Mouse (Mus musculus): Measurements from ENCODE around the gene Cds1. TPM values are rescaled to one million over a fixed set of nuclear protein-coding genes. Genes with fewer than 3 reads are reported as not detected.

Gene Cds1
- polyA plus RNA-seq, 1 experiment from 2014 or later = 10.2 TPM

DNA sequence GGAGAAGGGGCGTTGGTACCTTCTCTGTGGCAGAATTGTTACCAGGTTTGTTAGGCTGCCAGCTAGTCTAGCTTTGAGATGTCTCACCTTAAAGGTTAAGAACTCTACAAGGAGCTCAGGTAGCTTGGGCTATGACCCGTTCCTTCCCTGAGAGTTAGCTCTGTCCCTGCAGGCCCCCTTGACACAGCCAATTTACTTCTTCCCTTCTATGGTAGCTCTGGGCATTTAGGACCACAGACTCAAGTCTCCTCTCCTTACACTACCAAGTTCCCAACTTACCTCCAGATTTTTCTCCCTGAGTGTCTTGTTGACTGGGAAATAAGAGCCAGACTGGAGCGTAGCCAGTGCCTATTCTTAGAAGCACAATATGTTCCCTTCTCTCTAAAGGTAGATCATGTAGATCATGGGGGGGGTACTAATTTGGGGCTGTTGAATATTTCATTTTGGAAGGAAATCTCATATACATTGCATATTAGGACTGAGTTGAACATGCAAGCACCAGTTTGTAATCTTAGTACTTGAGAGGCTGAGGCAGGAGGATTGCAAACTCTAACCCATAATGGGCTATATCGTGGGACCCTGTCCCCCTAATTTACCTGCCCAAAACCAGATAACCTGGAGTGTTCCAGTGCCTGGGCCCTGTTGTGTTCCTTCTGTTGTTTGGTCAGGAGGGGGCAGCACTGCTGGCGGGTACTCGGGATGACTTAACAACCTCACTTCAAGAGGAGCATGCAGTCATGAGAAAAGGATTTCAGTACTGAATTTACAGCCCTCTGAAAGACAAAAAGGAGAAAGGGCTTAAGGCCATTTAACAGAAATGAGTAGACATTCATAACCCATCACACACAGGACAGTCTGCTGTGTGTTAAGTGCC is 46.6 kb downstream of the Cds1 start:
- H3K4me3 ChIP-seq (ENCODE audit: low read depth, low read length) = no peak overlapping the region
- H3K36me3 ChIP-seq (ENCODE audit: control insufficient read depth, insufficient read depth, low read length) = no peaks in the 10 kb centered on the region
- no peaks in the 10 kb centered on the region for H3K9me3 ChIP-seq (ENCODE audit: control insufficient read depth, low read length)
- no peak overlapping the region for H3K9ac ChIP-seq (ENCODE audit: low read depth, low read length)
- no peak overlapping the region for H3K27ac ChIP-seq (replicated peaks; ENCODE audit: low read depth, low read length)
- no peak overlapping the region for H3K4me2 ChIP-seq (ENCODE audit: low read depth, low read length)
- DNase-seq (ENCODE audit: low spot score) (no peak), ATAC-seq (ENCODE audit: low read depth) (no peak)
- 89% methylated on average over 6 of the region's 6 CpGs for WGBS
- no peaks in the 10 kb centered on the region for H3K27me3 ChIP-seq (replicated peaks; ENCODE audit: control insufficient read depth, insufficient read depth, low read length)
- no peaks in the 10 kb centered on the region for H3K4me1 ChIP-seq (ENCODE audit: control insufficient read depth, insufficient read depth, low read length)

- Histone ChIP-seq H3K36me3 (ENCODE audit: control insufficient read depth, insufficient read depth, low read length) (no peaks in the 10 kb centered on the region), H3K4me3 (ENCODE audit: low read depth, low read length) (no peak overlapping the region), H3K27ac (replicated peaks; ENCODE audit: low read depth, low read length) (no peak overlapping the region), H3K9me3 (ENCODE audit: control insufficient read depth, low read length) (no peaks in the 10 kb centered on the region), H3K4me1 (ENCODE audit: control insufficient read depth, insufficient read depth, low read length) (no peaks in the 10 kb centered on the region), H3K9ac (ENCODE audit: low read depth, low read length) (no peak overlapping the region), H3K4me2 (ENCODE audit: low read depth, low read length) (no peak overlapping the region), H3K27me3 (replicated peaks; ENCODE audit: control insufficient read depth, insufficient read depth, low read length) (no peaks in the 10 kb centered on the region; the same call in 1 of the 2 replicates)
- 44% methylated on average over 7 of the region's 7 CpGs for WGBS
- ATAC-seq (ENCODE audit: low read depth) (no peak), DNase-seq (ENCODE audit: low spot score) (no peak)
Observed at GRCm38 (mm10) chr5:101816822-101817221, 51.9 kb downstream of the Cds1 start.

GRCm38 (mm10) chr5:101819216-101819615 is 54.3 kb downstream of the Cds1 start:
- WGBS = 39% methylated on average over 10 of the region's 10 CpGs
- no peaks in the 10 kb centered on the region; the same call in 1 of the 2 replicates for H3K27me3 ChIP-seq (replicated peaks; ENCODE audit: control insufficient read depth, insufficient read depth, low read length)
- no peak overlapping the region for H3K4me3 ChIP-seq (ENCODE audit: low read depth, low read length)
- H3K4me2 ChIP-seq (ENCODE audit: low read depth, low read length) = no peak overlapping the region
- no peak overlapping the region for H3K9ac ChIP-seq (ENCODE audit: low read depth, low read length)
- no peak for DNase-seq (ENCODE audit: low spot score)
- H3K36me3 ChIP-seq (ENCODE audit: control insufficient read depth, insufficient read depth, low read length) = no peaks in the 10 kb centered on the region
- H3K4me1 ChIP-seq (ENCODE audit: control insufficient read depth, insufficient read depth, low read length) = no peaks in the 10 kb centered on the region
- no peaks in the 10 kb centered on the region for H3K9me3 ChIP-seq (ENCODE audit: control insufficient read depth, low read length)
- ATAC-seq (ENCODE audit: low read depth) = no peak
- no peak overlapping the region for H3K27ac ChIP-seq (replicated peaks; ENCODE audit: low read depth, low read length)

DNA sequence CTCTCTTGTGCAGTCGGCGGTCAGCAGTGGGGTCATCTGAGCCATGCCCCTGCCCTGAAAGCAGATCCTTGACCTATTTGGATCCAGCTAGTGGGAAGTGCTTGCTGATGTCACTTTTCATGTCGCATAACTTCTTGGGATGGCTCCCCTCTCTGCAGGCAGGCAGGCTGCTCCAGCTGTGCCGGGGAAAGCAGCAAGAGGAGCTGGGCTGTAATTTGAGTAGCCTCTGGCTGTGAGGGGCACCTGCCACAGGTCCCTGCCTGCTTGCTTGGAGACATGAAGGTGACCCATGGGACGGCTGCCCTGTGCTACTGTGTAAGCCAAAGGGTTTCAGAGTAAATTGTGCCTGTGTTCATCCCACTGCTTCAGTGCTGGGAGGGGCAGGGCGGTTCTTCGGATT is 54.9 kb downstream of the Cds1 start:
- WGBS = 13% methylated on average over 7 of the region's 7 CpGs
- Histone ChIP-seq H3K4me2 (ENCODE audit: low read depth, low read length) (no peak overlapping the region), H3K9ac (ENCODE audit: low read depth, low read length) (no peak overlapping the region), H3K27me3 (replicated peaks; ENCODE audit: control insufficient read depth, insufficient read depth, low read length) (no peaks in the 10 kb centered on the region; the same call in 1 of the 2 replicates), H3K4me1 (ENCODE audit: control insufficient read depth, insufficient read depth, low read length) (no peaks in the 10 kb centered on the region), H3K4me3 (ENCODE audit: low read depth, low read length) (no peak overlapping the region), H3K27ac (replicated peaks; ENCODE audit: low read depth, low read length) (no peak overlapping the region), H3K9me3 (ENCODE audit: control insufficient read depth, low read length) (no peaks in the 10 kb centered on the region), H3K36me3 (ENCODE audit: control insufficient read depth, insufficient read depth, low read length) (no peaks in the 10 kb centered on the region)
- no peak for DNase-seq (ENCODE audit: low spot score)
- ATAC-seq (ENCODE audit: low read depth) = no peak

DNA sequence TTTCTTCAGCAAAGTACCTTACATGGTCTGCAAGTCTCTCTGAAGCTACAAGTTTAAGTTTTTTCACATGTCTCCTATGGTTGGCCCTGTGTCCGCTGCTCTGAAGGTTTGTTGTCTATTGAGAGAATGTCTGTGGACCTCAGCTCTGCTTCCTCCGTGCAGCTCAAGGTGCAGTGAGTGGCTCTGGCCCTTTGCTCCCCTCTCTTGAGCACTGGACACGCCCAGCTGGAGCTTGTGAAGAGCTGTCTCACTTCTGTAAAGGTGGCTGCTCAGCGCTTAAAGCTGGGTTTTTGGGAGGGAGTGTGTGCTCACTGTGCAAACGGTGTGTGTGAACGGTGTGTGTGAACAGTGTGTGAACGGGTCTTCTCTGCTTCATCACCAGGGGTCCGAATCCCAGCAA is 56.1 kb downstream of the Cds1 start:
- no peaks in the 10 kb centered on the region for H3K9me3 ChIP-seq (ENCODE audit: control insufficient read depth, low read length)
- 58% methylated on average over 8 of the region's 8 CpGs for WGBS
- H3K27ac ChIP-seq (replicated peaks; ENCODE audit: low read depth, low read length) = no peak overlapping the region
- no peak overlapping the region for H3K4me3 ChIP-seq (ENCODE audit: low read depth, low read length)
- no peak for ATAC-seq (ENCODE audit: low read depth)
- H3K4me1 ChIP-seq (ENCODE audit: control insufficient read depth, insufficient read depth, low read length) = peaks cover 6% of the 10 kb centered on the region; the same call in 1 of the 2 replicates
- no peak overlapping the region for H3K9ac ChIP-seq (ENCODE audit: low read depth, low read length)
- H3K36me3 ChIP-seq (ENCODE audit: control insufficient read depth, insufficient read depth, low read length) = no peaks in the 10 kb centered on the region
- no peaks in the 10 kb centered on the region; the same call in 1 of the 2 replicates for H3K27me3 ChIP-seq (replicated peaks; ENCODE audit: control insufficient read depth, insufficient read depth, low read length)
- no peak overlapping the region for H3K4me2 ChIP-seq (ENCODE audit: low read depth, low read length)
- no peak for DNase-seq (ENCODE audit: low spot score)

GRCm38 (mm10) chr5:101821491-101822310 is 56.8 kb downstream of the Cds1 start:
- Histone ChIP-seq H3K4me3 (ENCODE audit: low read depth, low read length) (no peak overlapping the region), H3K4me1 (ENCODE audit: control insufficient read depth, insufficient read depth, low read length) (peaks cover 11% of the 10 kb centered on the region), H3K27me3 (replicated peaks; ENCODE audit: control insufficient read depth, insufficient read depth, low read length) (no peaks in the 10 kb centered on the region; the same call in 1 of the 2 replicates), H3K4me2 (ENCODE audit: low read depth, low read length) (no peak overlapping the region), H3K9ac (ENCODE audit: low read depth, low read length) (no peak overlapping the region), H3K36me3 (ENCODE audit: control insufficient read depth, insufficient read depth, low read length) (no peaks in the 10 kb centered on the region), H3K9me3 (ENCODE audit: control insufficient read depth, low read length) (no peaks in the 10 kb centered on the region), H3K27ac (replicated peaks; ENCODE audit: low read depth, low read length) (no peak overlapping the region)
- 54% methylated on average over 17 of the region's 17 CpGs for WGBS
- no peak for DNase-seq (ENCODE audit: low spot score)
- ATAC-seq (ENCODE audit: low read depth) = no peak

GRCm38 (mm10) chr5:101822311-101822670 is 57.4 kb downstream of the Cds1 start:
- H3K27me3 ChIP-seq (replicated peaks; ENCODE audit: control insufficient read depth, insufficient read depth, low read length) = no peaks in the 10 kb centered on the region; the same call in 1 of the 2 replicates
- ATAC-seq (ENCODE audit: low read depth) = no peak
- H3K9me3 ChIP-seq (ENCODE audit: control insufficient read depth, low read length) = no peaks in the 10 kb centered on the region
- no peak overlapping the region for H3K4me2 ChIP-seq (ENCODE audit: low read depth, low read length)
- DNase-seq (ENCODE audit: low spot score) = no peak
- H3K9ac ChIP-seq (ENCODE audit: low read depth, low read length) = no peak overlapping the region
- peaks cover 15% of the 10 kb centered on the region for H3K4me1 ChIP-seq (ENCODE audit: control insufficient read depth, insufficient read depth, low read length)
- no peaks in the 10 kb centered on the region for H3K36me3 ChIP-seq (ENCODE audit: control insufficient read depth, insufficient read depth, low read length)
- H3K27ac ChIP-seq (replicated peaks; ENCODE audit: low read depth, low read length) = no peak overlapping the region
- no peak overlapping the region for H3K4me3 ChIP-seq (ENCODE audit: low read depth, low read length)
- WGBS = 47% methylated on average over 6 of the region's 6 CpGs

- WGBS = 21% methylated on average over 13 of the region's 13 CpGs
- Histone ChIP-seq H3K4me2 (ENCODE audit: low read depth, low read length) (no peak overlapping the region), H3K27me3 (replicated peaks; ENCODE audit: control insufficient read depth, insufficient read depth, low read length) (no peaks in the 10 kb centered on the region; the same call in 1 of the 2 replicates), H3K9ac (ENCODE audit: low read depth, low read length) (no peak overlapping the region), H3K36me3 (ENCODE audit: control insufficient read depth, insufficient read depth, low read length) (no peaks in the 10 kb centered on the region), H3K27ac (replicated peaks; ENCODE audit: low read depth, low read length) (peak overlapping the region; percentile 44), H3K9me3 (ENCODE audit: control insufficient read depth, low read length) (no peaks in the 10 kb centered on the region), H3K4me3 (ENCODE audit: low read depth, low read length) (no peak overlapping the region), H3K4me1 (ENCODE audit: control insufficient read depth, insufficient read depth, low read length) (peaks cover 15% of the 10 kb centered on the region)
- ATAC-seq (ENCODE audit: low read depth) = no peak
- peak; percentile 46 for DNase-seq (ENCODE audit: low spot score)
Observed at GRCm38 (mm10) chr5:101825111-101825911, 60.4 kb downstream of the Cds1 start.
